In the genomic region with DNA sequence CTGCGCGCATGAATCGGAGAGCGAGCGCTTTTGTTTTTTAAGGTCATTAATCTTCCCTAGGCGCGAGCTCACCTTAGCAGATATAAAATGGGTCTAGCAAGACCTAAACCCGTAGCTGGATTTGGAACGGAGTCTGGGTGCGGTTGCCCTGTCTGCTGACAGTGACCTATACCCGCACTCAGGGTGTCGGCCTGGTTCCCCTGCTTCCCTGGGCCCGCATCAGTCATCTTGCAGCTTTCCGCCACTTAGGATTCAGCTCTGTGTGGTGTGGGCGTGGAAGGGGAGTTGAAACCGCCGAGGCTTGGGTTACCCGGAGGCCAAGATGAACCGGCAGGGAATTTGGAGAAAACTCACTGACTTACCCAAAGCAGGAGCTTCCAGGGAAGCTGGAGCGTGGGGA, we compare ENCODE assay signal across 8 mouse cellular contexts. TPM values are rescaled to one million over a fixed set of nuclear protein-coding genes. Genes with fewer than 3 reads are reported as not detected.
DNase-seq lines count a peak whose midpoint lies in the region; ATAC-seq lines count a peak whose summit lies in the region.

No protein-coding gene starts in this region.

- 0 out of 2 replicates have a peak, but pooled peaks cover 8% of the 10 kb centered on the region for H3K4me1 ChIP-seq in intestine, embryonic 15.5 days (replicated peaks)
- H3K4me1 ChIP-seq in limb, embryonic 11.5 days (ENCODE audit: control insufficient read depth, insufficient read depth, low read length) = 0 out of 2 replicates have a peak, but pooled peaks cover 2% of the 10 kb centered on the region
- peaks cover 9% of the 10 kb centered on the region for H3K4me1 ChIP-seq in midbrain, embryonic 11.5 days (ENCODE audit: control insufficient read depth, insufficient read depth, low read length)

- peak overlapping the region; percentile 74 for H3K27ac ChIP-seq in intestine, embryonic 15.5 days
- no peak overlapping the region for H3K27ac ChIP-seq in limb, embryonic 11.5 days (replicated peaks; ENCODE audit: low read depth, low read length)
- no peak overlapping the region for H3K27ac ChIP-seq in midbrain, embryonic 11.5 days (ENCODE audit: low read depth, low read length)

- ATAC-seq in granulocyte monocyte progenitor cell, adult 5-6 weeks (replicated peaks; ENCODE audit: poor library complexity, severe bottlenecking) = peak; percentile 85
- peak; percentile 82 for ATAC-seq in intestine, embryonic 15.5 days
- peak; percentile 35; the same call in 1 of the 2 replicates for ATAC-seq in limb, embryonic 11.5 days (ENCODE audit: insufficient number of reproducible peaks, low FRiP score, low TSS enrichment, low read depth)
- peak; percentile 68 for ATAC-seq in midbrain, embryonic 11.5 days (ENCODE audit: low FRiP score)

- no peaks in the 10 kb centered on the region for H3K36me3 ChIP-seq in intestine, embryonic 15.5 days
- H3K36me3 ChIP-seq in limb, embryonic 11.5 days (ENCODE audit: control insufficient read depth, insufficient read depth, low read length) = no peaks in the 10 kb centered on the region
- H3K36me3 ChIP-seq in midbrain, embryonic 11.5 days (ENCODE audit: control insufficient read depth, insufficient read depth, low read length) = no peaks in the 10 kb centered on the region

- peak overlapping the region; percentile 90 for H3K4me3 ChIP-seq in intestine, embryonic 15.5 days (replicated peaks)
- H3K4me3 ChIP-seq in limb, embryonic 11.5 days (ENCODE audit: low read depth, low read length) = peak overlapping the region; percentile 60
- peak overlapping the region; percentile 78 for H3K4me3 ChIP-seq in midbrain, embryonic 11.5 days (ENCODE audit: low read depth, low read length)

- peak; percentile 39 for DNase-seq in urinary bladder, adult 2 months (ENCODE audit: low spot score)
- DNase-seq in urinary bladder, postnatal 10 days (ENCODE audit: low spot score) = no peak
- peak; percentile 64 for DNase-seq in embryo, embryonic 9.5 days (ENCODE audit: extremely low spot score)
- peak; percentile 71 for DNase-seq in limb, embryonic 11.5 days (ENCODE audit: low spot score)
- DNase-seq in midbrain, embryonic 11.5 days (ENCODE audit: low spot score, missing footprints) = no peak
- DNase-seq in spleen, postnatal 10 days (ENCODE audit: low spot score in 2 of 2) = peak; percentile 20 to 37

- peak overlapping the region; percentile 87 for H3K4me2 ChIP-seq in intestine, embryonic 15.5 days (replicated peaks)
- peak overlapping the region; percentile 67 for H3K4me2 ChIP-seq in limb, embryonic 11.5 days (ENCODE audit: low read depth, severe bottlenecking)
- peak overlapping the region; percentile 54 for H3K4me2 ChIP-seq in midbrain, embryonic 11.5 days

- no peaks in the 10 kb centered on the region for H3K9me3 ChIP-seq in intestine, embryonic 15.5 days
- H3K9me3 ChIP-seq in limb, embryonic 11.5 days (ENCODE audit: control insufficient read depth, low read length) = no peaks in the 10 kb centered on the region
- no peaks in the 10 kb centered on the region for H3K9me3 ChIP-seq in midbrain, embryonic 11.5 days (ENCODE audit: control insufficient read depth, low read length)

- H3K9ac ChIP-seq in intestine, embryonic 15.5 days = peak overlapping the region; percentile 70
- peak overlapping the region; percentile 59 for H3K9ac ChIP-seq in limb, embryonic 11.5 days (ENCODE audit: low read length)
- H3K9ac ChIP-seq in midbrain, embryonic 11.5 days (ENCODE audit: low read length) = peak overlapping the region; percentile 84

- WGBS in intestine, embryonic 15.5 days = under 1% methylated on average over 20 of the region's 20 CpGs
- WGBS in limb, embryonic 11.5 days = 0% methylated on average over 20 of the region's 20 CpGs
- WGBS in midbrain, embryonic 11.5 days = under 1% methylated on average over 20 of the region's 20 CpGs

- no peaks in the 10 kb centered on the region for H3K27me3 ChIP-seq in intestine, embryonic 15.5 days (replicated peaks)
- H3K27me3 ChIP-seq in limb, embryonic 11.5 days (ENCODE audit: control insufficient read depth, insufficient read depth, low read length) = no peaks in the 10 kb centered on the region
- no peaks in the 10 kb centered on the region for H3K27me3 ChIP-seq in midbrain, embryonic 11.5 days (ENCODE audit: control insufficient read depth, insufficient read depth, low read length)

RNA-seq across cellular contexts. Expression of a gene that starts 0.6 kb away (rescaled TPM):
- 10.1 and 12.0 TPM in 2 replicates for polyA plus RNA-seq in urinary bladder, adult 2 months (2012; rRNA removed)
- 2.8 and 3.7 TPM in 2 replicates for total RNA-seq in granulocyte monocyte progenitor cell, adult 5-6 weeks (2014; fragmentation: Nextera tagmentation)
- total RNA-seq in granulocyte monocyte progenitor cell, adult 5-6 weeks (2017) = 3.6 and 3.7 TPM in 2 replicates
- polyA plus RNA-seq in intestine, embryonic 15.5 days (2015; fragmentation: Nextera tagmentation; extraction: Ambion mirVana) = 10.6 TPM in 2 replicates
- 16.8 and 17.1 TPM in 2 replicates for polyA plus RNA-seq in limb, embryonic 11.5 days (2014; fragmentation: Nextera tagmentation; extraction: Ambion mirVana)
- polyA plus RNA-seq in midbrain, embryonic 11.5 days (2014; fragmentation: Nextera tagmentation; extraction: Ambion mirVana) = 10.2 and 11.5 TPM in 2 replicates

RNA-seq across cellular contexts. Expression of a gene that starts 18.4 kb away (rescaled TPM):
- polyA plus RNA-seq in urinary bladder, adult 2 months (2012; rRNA removed) = 0.13 and 0.17 TPM in 2 replicates
- not detected in 2 replicates for total RNA-seq in granulocyte monocyte progenitor cell, adult 5-6 weeks (2014; fragmentation: Nextera tagmentation)
- not detected in 2 replicates for total RNA-seq in granulocyte monocyte progenitor cell, adult 5-6 weeks (2017)
- polyA plus RNA-seq in intestine, embryonic 15.5 days (2015; fragmentation: Nextera tagmentation; extraction: Ambion mirVana) = 0.04 and 0.09 TPM in 2 replicates
- polyA plus RNA-seq in limb, embryonic 11.5 days (2014; fragmentation: Nextera tagmentation; extraction: Ambion mirVana) = 0.17 TPM in 1 of 2 replicates, not detected in the other
- 0.08 and 0.29 TPM in 2 replicates for polyA plus RNA-seq in midbrain, embryonic 11.5 days (2014; fragmentation: Nextera tagmentation; extraction: Ambion mirVana)

RNA-seq across cellular contexts. Expression of a gene that starts 34.5 kb away (rescaled TPM):
- 18.3 and 19.1 TPM in 2 replicates for polyA plus RNA-seq in urinary bladder, adult 2 months (2012; rRNA removed)
- total RNA-seq in granulocyte monocyte progenitor cell, adult 5-6 weeks (2014; fragmentation: Nextera tagmentation) = 43.2 and 56.1 TPM in 2 replicates
- 47.1 and 49.7 TPM in 2 replicates for total RNA-seq in granulocyte monocyte progenitor cell, adult 5-6 weeks (2017)
- 28.6 and 29.0 TPM in 2 replicates for polyA plus RNA-seq in intestine, embryonic 15.5 days (2015; fragmentation: Nextera tagmentation; extraction: Ambion mirVana)
- polyA plus RNA-seq in limb, embryonic 11.5 days (2014; fragmentation: Nextera tagmentation; extraction: Ambion mirVana) = 23.0 and 30.2 TPM in 2 replicates
- polyA plus RNA-seq in midbrain, embryonic 11.5 days (2014; fragmentation: Nextera tagmentation; extraction: Ambion mirVana) = 16.0 and 18.4 TPM in 2 replicates

Comparison
In these comparisons a context has a peak if more than half of its experiments do, and no peak if none do; other contexts are left out.
1. DNase-seq: peak in urinary bladder, adult 2 months (single experiment), embryo, embryonic 9.5 days (single experiment), limb, embryonic 11.5 days (single experiment) and spleen, postnatal 10 days (2 of 2); none in urinary bladder, postnatal 10 days (single experiment) and midbrain, embryonic 11.5 days (single experiment).
2. ATAC-seq: peak in every context shown above with its lines; median percentile 85 in granulocyte monocyte progenitor cell, adult 5-6 weeks; 82 in intestine, embryonic 15.5 days; 68 in midbrain, embryonic 11.5 days; 35 in limb, embryonic 11.5 days.
3. Peak in every context shown above with its lines, with median percentiles within 50 percentile points of each other: H3K4me2 ChIP-seq, H3K4me3 ChIP-seq and H3K9ac ChIP-seq.